Mouse (Mus musculus): ENCODE data around the gene Scand1. TPM values are rescaled to one million over a fixed set of nuclear protein-coding genes. Genes with fewer than 3 reads are reported as not detected.
A peak's percentile ranks its signal among the peaks of the same experiment; 100 is the strongest.

Gene Scand1
- total RNA-seq, 1 experiment from 2014 or later = 55.2 TPM

GRCm38 (mm10) chr2:156310945-156311344, 1.6 kb downstream of the Scand1 start:
- no peak for ATAC-seq (ENCODE audit: extremely low read depth, insufficient number of reproducible peaks, low FRiP score, poor library complexity, severe bottlenecking)

GRCm38 (mm10) chr2:156310455-156310854, 2.0 kb downstream of the Scand1 start:
- no peak for ATAC-seq (ENCODE audit: extremely low read depth, insufficient number of reproducible peaks, low FRiP score, poor library complexity, severe bottlenecking)

- no peak for ATAC-seq (ENCODE audit: extremely low read depth, insufficient number of reproducible peaks, low FRiP score, poor library complexity, severe bottlenecking)
Observed at GRCm38 (mm10) chr2:156309948-156310347, 2.6 kb downstream of the Scand1 start.

GRCm38 (mm10) chr2:156307261-156307660, 5.2 kb downstream of the Scand1 start:
- ATAC-seq (ENCODE audit: extremely low read depth, insufficient number of reproducible peaks, low FRiP score, poor library complexity, severe bottlenecking) = no peak; the same call in 1 of the 2 replicates

DNA sequence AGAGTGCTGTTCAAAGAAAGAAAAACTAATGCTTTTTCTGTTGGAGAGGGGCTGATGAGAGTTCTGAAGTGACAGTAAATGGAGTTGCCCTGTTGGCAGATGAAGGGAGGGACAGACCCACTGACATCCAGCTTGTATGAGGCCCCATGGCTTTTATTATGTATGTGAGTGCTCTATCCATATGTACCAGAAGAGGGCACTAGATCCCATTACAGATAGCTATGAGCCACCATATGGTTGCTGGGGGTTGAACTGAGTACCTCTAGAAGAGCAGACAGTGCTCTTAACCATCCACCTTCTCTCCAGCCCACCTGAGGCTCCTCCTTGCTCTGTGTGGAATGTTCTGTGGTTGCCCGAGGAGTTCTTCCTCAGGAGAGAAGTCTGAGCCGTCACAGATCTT, 6.7 kb downstream of the Scand1 start:
- ATAC-seq (ENCODE audit: extremely low read depth, insufficient number of reproducible peaks, low FRiP score, poor library complexity, severe bottlenecking) = peak; percentile 76

DNA sequence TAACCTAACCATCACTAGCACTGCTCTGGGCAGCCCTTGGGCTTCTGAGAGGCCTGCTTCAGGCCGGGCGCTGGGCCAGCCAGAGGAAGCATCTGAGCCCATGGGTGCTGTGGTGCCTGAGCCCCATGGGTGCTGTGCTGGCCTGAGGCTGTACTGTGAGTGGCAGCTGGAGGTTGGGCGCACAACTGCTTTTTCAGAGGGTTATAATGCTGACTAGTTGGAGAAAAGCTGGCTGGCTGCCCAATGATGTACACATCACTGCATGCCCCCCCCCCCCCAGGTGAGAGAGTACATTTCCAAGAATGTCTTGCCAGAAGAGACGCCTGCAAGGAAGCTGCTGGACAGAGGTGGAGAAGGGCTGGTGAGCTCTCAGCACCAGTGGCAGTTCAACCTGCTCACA, 8.2 kb downstream of the Scand1 start:
- no peak for ATAC-seq (ENCODE audit: extremely low read depth, insufficient number of reproducible peaks, low FRiP score, poor library complexity, severe bottlenecking)

GRCm38 (mm10) chr2:156302063-156302462, 10.4 kb downstream of the Scand1 start:
- no peak for ATAC-seq (ENCODE audit: extremely low read depth, insufficient number of reproducible peaks, low FRiP score, poor library complexity, severe bottlenecking)

DNA sequence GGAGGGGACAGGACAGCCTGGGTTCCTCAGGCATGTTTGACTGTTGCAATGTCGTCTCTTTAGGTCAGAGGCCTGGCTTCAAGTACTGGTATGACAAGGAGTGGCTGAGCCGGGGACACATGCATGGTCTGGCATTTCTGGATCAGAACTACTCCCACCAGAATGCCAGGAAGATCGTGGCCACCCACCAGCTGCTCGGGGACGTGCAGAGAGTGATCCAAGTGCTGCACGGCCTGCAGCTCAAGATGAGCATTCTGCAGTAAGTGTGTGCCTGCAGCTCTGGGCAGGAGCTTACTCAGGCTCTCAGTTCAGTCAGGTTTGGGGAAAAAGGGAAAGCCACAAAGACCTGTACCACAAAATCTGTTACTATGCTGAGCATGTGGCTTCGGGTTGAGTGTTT, 14.0 kb downstream of the Scand1 start:
- no peak for ATAC-seq (ENCODE audit: extremely low read depth, insufficient number of reproducible peaks, low FRiP score, poor library complexity, severe bottlenecking)

GRCm38 (mm10) chr2:156297653-156298052, 14.9 kb downstream of the Scand1 start:
- ATAC-seq (ENCODE audit: extremely low read depth, insufficient number of reproducible peaks, low FRiP score, poor library complexity, severe bottlenecking) = no peak

GRCm38 (mm10) chr2:156296190-156296589, 16.3 kb downstream of the Scand1 start:
- no peak for ATAC-seq (ENCODE audit: extremely low read depth, insufficient number of reproducible peaks, low FRiP score, poor library complexity, severe bottlenecking)

GRCm38 (mm10) chr2:156295601-156296063, 16.9 kb downstream of the Scand1 start:
- ATAC-seq (ENCODE audit: extremely low read depth, insufficient number of reproducible peaks, low FRiP score, poor library complexity, severe bottlenecking) = peak; percentile 40

- no peak for ATAC-seq (ENCODE audit: extremely low read depth, insufficient number of reproducible peaks, low FRiP score, poor library complexity, severe bottlenecking)
Observed at GRCm38 (mm10) chr2:156291998-156292397, 20.5 kb downstream of the Scand1 start.

DNA sequence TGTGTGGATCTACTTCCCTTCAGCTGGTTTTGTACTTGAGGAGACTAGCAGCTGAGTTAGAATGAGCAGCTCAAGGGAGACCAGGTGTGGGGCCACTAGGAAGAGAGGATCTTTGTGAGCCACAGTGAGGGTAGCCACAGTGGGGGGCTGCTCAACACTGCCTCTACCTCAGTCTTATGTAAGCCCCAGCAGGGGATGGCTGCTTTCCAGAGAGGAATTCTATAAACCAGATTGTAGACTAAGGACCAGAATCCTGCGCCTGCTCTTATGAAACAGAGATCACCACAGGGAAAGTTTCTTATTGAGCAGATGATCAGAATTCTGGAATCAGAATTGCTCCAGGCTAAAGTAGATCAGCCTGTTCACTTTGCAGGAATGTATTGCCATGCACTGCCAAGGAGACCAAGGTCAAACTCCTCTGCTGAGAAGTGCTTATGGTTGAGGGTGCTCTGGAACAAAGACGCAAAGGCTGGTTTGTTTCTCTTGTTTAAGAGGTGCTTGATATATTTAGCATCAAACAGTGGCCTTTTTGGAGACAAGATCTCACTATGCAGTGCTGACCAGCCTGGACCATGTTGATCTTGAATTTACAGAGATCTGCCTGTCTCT, 22.8 kb downstream of the Scand1 start:
- ATAC-seq (ENCODE audit: extremely low read depth, insufficient number of reproducible peaks, low FRiP score, poor library complexity, severe bottlenecking) = no peak

DNA sequence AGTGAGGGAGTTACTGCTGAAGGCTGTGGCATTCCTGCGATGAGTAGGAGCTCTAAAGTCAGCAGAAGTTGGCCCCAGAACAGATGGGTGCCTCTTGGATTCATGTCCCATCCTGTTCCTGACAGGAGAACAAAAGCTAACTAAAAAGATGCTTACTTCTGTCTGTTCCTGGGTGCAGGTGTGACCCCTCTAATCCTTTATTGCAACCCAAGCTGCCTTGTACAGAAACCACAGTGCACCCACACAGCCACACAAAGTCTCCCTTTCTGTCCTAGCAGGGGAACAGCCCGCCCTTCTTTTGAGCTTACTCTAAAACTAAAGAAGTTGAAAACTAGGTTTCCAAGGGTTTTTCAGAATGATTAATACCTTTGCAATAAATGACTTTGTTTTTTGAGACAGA, 24.3 kb downstream of the Scand1 start:
- ATAC-seq (ENCODE audit: extremely low read depth, insufficient number of reproducible peaks, low FRiP score, poor library complexity, severe bottlenecking) = no peak

GRCm38 (mm10) chr2:156286733-156287132, 25.8 kb downstream of the Scand1 start:
- ATAC-seq (ENCODE audit: extremely low read depth, insufficient number of reproducible peaks, low FRiP score, poor library complexity, severe bottlenecking) = no peak

- no peak for ATAC-seq (ENCODE audit: extremely low read depth, insufficient number of reproducible peaks, low FRiP score, poor library complexity, severe bottlenecking)
Observed at GRCm38 (mm10) chr2:156285161-156285560, 27.3 kb downstream of the Scand1 start.

DNA sequence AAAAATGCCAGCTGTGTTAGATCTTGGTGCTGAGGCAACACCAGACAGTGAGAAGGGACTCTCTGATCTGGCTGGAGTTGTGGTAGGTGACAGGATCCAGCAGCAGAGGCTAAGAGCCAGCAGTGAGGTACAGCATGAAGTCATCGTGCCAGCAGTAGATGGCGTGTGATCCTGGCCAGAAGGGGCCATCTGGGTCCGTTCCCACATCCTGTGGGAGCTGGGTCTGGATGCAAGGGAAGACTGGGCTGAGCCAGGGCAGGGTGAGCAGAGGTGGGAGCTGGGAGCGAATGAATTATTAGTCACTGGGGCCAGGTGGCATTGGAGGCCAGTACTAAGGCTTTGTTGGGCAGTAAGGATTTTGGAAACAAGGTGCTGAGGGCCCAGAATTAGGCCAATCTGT, 31.3 kb downstream of the Scand1 start:
- ATAC-seq (ENCODE audit: extremely low read depth, insufficient number of reproducible peaks, low FRiP score, poor library complexity, severe bottlenecking) = no peak

DNA sequence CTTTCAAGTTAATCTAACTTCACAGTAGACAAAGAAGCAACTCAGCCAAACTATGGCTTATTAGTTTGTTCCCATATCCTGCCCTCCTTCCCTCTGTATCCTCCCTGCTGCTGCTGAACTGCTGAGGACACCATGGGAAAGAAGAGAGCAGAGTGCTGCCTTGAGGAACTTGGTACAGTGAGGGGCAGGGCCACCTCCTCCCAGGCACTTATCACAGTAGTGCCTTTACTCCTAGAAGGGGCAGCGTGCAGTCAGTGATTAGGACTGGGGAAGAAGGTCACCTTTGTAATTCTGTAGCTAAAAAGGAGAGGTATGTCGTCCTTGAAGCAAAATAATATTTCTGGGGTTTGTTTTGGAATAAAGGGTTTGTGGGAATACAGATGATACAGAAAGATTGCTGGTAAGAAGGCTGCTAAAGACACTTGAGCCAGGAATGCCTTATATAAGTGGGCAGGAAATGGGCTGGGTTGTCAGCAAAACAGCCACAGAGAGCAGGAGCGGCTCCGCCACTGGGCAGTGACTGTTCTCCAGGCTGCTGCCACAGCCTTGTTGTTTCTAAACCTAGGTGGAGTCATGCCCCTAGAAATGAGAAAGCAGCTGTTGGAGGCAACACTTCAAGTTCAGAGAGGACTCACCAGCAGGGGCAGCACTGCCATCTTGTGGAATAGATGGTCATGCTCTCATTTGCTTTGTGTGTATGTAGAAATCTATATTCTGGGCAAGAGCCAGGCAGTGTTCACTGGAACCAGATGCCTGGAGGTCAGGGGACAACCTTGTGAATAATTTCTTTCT, 34.1 kb downstream of the Scand1 start:
- ATAC-seq (ENCODE audit: extremely low read depth, insufficient number of reproducible peaks, low FRiP score, poor library complexity, severe bottlenecking) = peak; percentile 89

DNA sequence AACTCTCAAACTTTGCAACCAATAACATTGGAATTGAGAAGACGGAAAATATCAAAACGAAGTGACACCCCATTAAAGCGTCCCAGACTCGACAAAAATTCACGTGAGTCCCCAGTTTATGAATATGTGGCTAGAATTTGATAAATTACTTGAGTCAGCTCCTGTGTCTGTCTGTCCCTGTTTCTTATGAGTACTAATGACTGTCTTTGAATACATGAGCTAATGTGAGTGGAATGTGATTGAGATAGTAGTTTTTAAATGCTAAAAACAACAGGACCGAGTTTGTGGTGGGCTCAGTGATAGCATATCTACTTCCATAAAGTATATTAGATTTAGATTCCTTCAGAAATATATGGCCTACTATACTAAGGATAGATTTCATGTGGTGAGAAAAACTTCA, 40.0 kb downstream of the Scand1 start:
- ATAC-seq (ENCODE audit: extremely low read depth, insufficient number of reproducible peaks, low FRiP score, poor library complexity, severe bottlenecking) = no peak

DNA sequence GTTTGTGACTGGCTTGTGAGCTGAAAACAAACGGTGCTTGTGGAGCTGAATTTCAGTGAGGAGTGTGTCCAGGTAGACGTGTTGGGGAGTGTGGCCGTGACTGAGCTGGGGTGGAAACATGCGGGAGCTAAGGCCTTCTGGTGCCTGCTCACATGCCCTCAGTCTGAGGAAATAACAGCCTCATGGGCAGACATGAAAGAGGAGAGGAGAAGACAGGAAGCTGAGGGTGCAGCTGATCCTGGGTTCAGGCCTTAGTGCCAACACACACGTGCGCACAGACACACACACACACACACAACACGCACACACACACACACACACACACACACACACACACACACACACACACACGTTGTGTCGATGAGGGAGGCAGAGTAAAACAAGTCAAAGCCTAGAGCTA, 44.9 kb downstream of the Scand1 start:
- no peak for ATAC-seq (ENCODE audit: extremely low read depth, insufficient number of reproducible peaks, low FRiP score, poor library complexity, severe bottlenecking)
